Mouse (Mus musculus): ENCODE measurements around the gene Ppm1a. TPM values are rescaled to one million over a fixed set of nuclear protein-coding genes. Genes with fewer than 3 reads are reported as not detected.
A peak's percentile ranks its signal among the peaks of the same experiment; 100 is the strongest.

Ppm1a gene
- polyA plus RNA-seq, 1 experiment from 2014 or later = 64.9 TPM

DNA sequence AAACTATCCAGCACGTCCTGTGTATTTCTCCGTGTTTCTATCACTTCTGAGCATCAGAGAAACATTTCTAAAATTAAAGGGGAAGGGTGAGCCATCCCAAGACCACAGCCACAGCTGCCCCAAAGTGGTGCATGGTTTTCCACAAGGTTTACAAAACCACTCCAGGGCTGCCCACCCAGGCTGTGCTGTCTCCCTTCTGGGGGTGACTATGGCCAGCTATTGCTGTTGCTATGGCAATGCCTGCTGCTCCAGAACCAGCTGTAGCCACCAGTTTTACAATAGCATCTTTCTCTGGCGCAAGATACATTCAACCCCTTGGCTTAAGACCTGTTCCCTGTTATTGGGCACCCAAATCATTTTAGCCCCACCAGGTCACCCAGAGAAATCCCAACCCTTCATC is 54.3 kb downstream of the Ppm1a start:
- no peak for TF ChIP-seq CTCF (IDR thresholded peaks at IDR 0.05; ENCODE audit: low read depth)
- H3K27ac ChIP-seq (ENCODE audit: low read depth) = no peak overlapping the region
- H3K9me3 ChIP-seq (ENCODE audit: low read depth, low read length) = no peaks in the 10 kb centered on the region
- no peaks in the 10 kb centered on the region for H3K4me1 ChIP-seq (ENCODE audit: insufficient read depth)
- H3K27me3 ChIP-seq (ENCODE audit: insufficient read depth, low read length) = no peaks in the 10 kb centered on the region
- H3K4me3 ChIP-seq (ENCODE audit: low read depth, low read length) = no peak overlapping the region
- ATAC-seq (ENCODE audit: insufficient read depth) = no peak
- no peak overlapping the region for H3K9ac ChIP-seq
- H3K36me3 ChIP-seq (ENCODE audit: insufficient read depth) = no peaks in the 10 kb centered on the region
- H3K4me2 ChIP-seq = no peak overlapping the region
- DNase-seq = no peak
- 73% methylated on average over 3 of the region's 3 CpGs for WGBS

DNA sequence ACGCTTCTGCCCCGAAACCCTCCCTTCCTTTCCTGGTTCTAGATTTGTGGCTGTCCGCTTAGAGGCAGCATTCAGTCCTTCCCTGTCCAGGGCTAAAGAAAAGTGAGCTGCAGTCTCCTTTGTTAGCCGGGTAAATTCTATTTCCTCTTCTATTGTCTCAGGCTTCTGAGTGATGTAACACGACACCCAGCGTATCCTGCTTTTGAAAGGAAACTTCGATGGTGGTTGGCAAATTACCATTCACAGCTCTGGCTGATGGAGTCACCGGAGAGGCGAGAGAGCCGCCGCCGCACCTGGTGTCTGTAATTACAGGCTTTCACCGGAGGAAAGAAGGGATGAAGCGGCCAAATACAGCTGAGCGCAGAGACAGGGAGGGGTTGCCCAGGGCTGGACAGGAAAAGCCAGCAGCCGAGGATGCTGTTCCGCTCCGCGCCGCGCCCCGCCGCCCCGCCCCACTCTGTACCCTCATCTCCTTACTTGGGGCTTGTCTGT is 63.7 kb downstream of the Ppm1a start:
- WGBS = 3% methylated on average over 24 of the region's 24 CpGs
- DNase-seq = peak; percentile 75
- ATAC-seq (ENCODE audit: insufficient read depth) = peak; percentile 93

DNA sequence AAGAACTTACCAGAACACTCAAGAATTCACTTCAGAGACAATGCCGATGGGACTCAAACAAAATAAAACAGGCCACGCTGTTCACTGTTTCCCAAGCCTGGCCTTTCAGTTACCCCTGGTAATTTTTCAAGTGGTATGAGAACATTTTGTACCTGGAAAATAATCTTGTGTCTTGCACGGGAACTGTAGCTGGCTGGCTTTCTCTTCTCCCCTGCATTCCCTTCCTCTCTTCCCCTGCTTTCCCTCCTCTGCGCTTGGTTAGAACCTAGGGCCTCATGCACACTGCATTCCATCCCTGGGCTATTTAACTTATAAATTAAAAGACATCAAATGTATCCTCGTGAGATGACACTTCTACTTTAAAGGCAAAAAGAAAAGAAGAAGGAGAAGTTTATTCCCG is 64.3 kb downstream of the Ppm1a start:
- no peak for ATAC-seq (ENCODE audit: insufficient read depth)
- peak overlapping the region; percentile 10; the same call in 1 of the 2 replicates for H3K9ac ChIP-seq
- DNase-seq = no peak
- TF ChIP-seq CTCF (IDR thresholded peaks at IDR 0.05; ENCODE audit: low read depth) = no peak
- peak overlapping the region; percentile 71 for H3K4me2 ChIP-seq
- H3K36me3 ChIP-seq (ENCODE audit: insufficient read depth) = no peaks in the 10 kb centered on the region
- no peaks in the 10 kb centered on the region for H3K27me3 ChIP-seq (ENCODE audit: insufficient read depth, low read length)
- WGBS = 27% methylated on average over 6 of the region's 6 CpGs
- H3K4me3 ChIP-seq (ENCODE audit: low read depth, low read length) = peak overlapping the region; percentile 36
- peak overlapping the region; percentile 71; the same call in 1 of the 2 replicates for H3K27ac ChIP-seq (ENCODE audit: low read depth)
- H3K9me3 ChIP-seq (ENCODE audit: low read depth, low read length) = no peaks in the 10 kb centered on the region
- no peaks in the 10 kb centered on the region for H3K4me1 ChIP-seq (ENCODE audit: insufficient read depth)

More for the DNA sequence above, 63.7 kb downstream of the Ppm1a start:
- Histone ChIP-seq H3K36me3 (ENCODE audit: insufficient read depth) (no peaks in the 10 kb centered on the region), H3K9me3 (ENCODE audit: low read depth, low read length) (no peaks in the 10 kb centered on the region), H3K9ac (peak overlapping the region; percentile 30), H3K4me3 (ENCODE audit: low read depth, low read length) (peak overlapping the region; percentile 36), H3K27ac (ENCODE audit: low read depth) (peak overlapping the region; percentile 71), H3K27me3 (ENCODE audit: insufficient read depth, low read length) (no peaks in the 10 kb centered on the region), H3K4me2 (peak overlapping the region; percentile 71), H3K4me1 (ENCODE audit: insufficient read depth) (no peaks in the 10 kb centered on the region)
- TF ChIP-seq CTCF (IDR thresholded peaks at IDR 0.05; ENCODE audit: low read depth) = 0 out of 2 replicates have a peak, but pooled peaks have one; percentile 24

DNA sequence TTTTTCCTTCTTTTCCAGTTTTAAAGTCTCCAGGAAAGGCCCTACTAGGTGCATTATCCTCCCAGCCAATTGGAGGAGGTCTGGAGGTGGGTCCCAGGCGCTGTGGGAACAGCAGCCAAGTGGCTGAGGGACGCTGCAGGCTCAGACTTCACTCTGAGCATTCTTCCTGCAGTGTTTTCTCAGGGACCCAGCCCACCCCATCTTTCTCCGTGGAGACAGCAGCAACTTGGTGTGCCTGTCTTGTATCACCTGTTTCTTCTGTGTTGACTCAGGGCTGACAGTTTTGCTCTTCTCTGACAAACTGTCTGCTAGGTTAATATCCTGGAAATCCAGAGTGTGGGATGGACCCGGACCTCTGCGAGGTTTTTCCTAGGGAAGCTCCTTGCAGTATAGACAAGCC is 68.4 kb downstream of the Ppm1a start:
- H3K9me3 ChIP-seq (ENCODE audit: low read depth, low read length) = no peaks in the 10 kb centered on the region
- no peak for TF ChIP-seq CTCF (IDR thresholded peaks at IDR 0.05; ENCODE audit: low read depth)
- H3K4me3 ChIP-seq (ENCODE audit: low read depth, low read length) = no peak overlapping the region
- DNase-seq (no peak), ATAC-seq (ENCODE audit: insufficient read depth) (no peak)
- no peak overlapping the region for H3K27ac ChIP-seq (ENCODE audit: low read depth)
- H3K27me3 ChIP-seq (ENCODE audit: insufficient read depth, low read length) = peaks cover 3% of the 10 kb centered on the region
- no peaks in the 10 kb centered on the region for H3K36me3 ChIP-seq (ENCODE audit: insufficient read depth)
- H3K4me1 ChIP-seq (ENCODE audit: insufficient read depth) = no peaks in the 10 kb centered on the region
- no peak overlapping the region for H3K9ac ChIP-seq
- 44% methylated on average over 5 of the region's 5 CpGs for WGBS
- no peak overlapping the region for H3K4me2 ChIP-seq

DNA sequence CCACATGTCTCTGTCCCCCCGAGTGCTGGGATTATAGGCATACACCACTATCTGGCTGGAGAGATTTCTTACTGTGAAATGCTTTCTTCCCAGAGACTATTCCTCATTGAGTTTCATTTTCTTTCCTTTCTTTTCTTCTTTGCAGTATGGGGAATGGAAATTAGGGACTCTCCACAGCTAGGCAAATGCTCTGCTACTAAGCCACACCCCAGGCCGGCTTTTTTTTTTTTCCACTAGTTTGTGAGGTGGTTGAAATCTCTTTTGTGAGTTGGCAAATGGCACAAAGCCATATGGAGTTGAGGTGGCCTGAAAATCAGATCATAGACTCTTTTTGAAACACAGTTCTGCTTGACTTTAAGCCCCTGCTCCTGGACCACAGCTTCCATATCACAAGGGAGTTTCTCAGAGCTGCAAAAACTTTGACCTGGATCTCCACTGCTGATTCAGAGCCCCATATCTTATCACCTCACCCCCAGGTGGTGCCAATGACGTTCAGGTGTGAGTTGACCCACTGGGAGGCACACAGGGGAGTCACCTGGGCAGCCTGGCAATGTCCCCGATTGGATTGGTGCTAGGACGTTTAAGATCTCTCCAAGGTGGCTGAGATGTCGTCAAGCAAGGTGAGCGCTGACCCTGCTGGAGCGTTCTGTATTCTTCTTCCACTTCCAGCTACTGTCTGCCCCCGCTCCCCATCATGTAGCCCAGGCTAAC is 71.7 kb downstream of the Ppm1a start:
- Histone ChIP-seq H3K9me3 (ENCODE audit: low read depth, low read length) (no peaks in the 10 kb centered on the region), H3K27ac (ENCODE audit: low read depth) (no peak overlapping the region), H3K36me3 (ENCODE audit: insufficient read depth) (no peaks in the 10 kb centered on the region), H3K4me1 (ENCODE audit: insufficient read depth) (no peaks in the 10 kb centered on the region), H3K27me3 (ENCODE audit: insufficient read depth, low read length) (peaks cover 27% of the 10 kb centered on the region), H3K4me3 (ENCODE audit: low read depth, low read length) (no peak overlapping the region), H3K4me2 (no peak overlapping the region), H3K9ac (no peak overlapping the region)
- no peak for DNase-seq
- no peak for TF ChIP-seq CTCF (IDR thresholded peaks at IDR 0.05; ENCODE audit: low read depth)
- WGBS = 63% methylated on average over 9 of the region's 9 CpGs
- ATAC-seq (ENCODE audit: insufficient read depth) = no peak

DNA sequence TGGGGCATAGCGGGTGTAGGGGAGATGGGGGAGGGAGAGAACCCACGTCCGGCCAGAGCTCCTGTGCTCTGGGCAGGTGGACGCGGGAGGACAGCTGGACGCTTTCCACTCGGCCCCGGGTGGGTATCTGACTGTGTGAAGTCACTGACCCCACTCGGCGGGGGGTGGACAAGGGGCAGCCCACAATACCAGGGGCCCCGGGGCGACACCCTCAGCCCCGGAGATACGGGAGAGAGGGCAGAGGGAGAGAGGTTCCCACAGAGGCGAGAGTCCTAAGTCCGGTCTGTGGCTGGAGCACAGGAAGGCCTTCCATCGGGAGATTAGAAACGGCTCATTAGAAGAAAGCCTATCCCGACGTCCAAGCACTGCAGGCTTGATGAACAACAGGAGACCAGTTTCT is 72.5 kb downstream of the Ppm1a start:
- no peak for ATAC-seq (ENCODE audit: insufficient read depth)
- TF ChIP-seq CTCF (IDR thresholded peaks at IDR 0.05; ENCODE audit: low read depth) = no peak
- 60% methylated on average over 20 of the region's 20 CpGs for WGBS
- Histone ChIP-seq H3K9ac (no peak overlapping the region), H3K4me3 (ENCODE audit: low read depth, low read length) (no peak overlapping the region), H3K36me3 (ENCODE audit: insufficient read depth) (no peaks in the 10 kb centered on the region), H3K4me1 (ENCODE audit: insufficient read depth) (no peaks in the 10 kb centered on the region), H3K9me3 (ENCODE audit: low read depth, low read length) (no peaks in the 10 kb centered on the region), H3K27ac (ENCODE audit: low read depth) (no peak overlapping the region), H3K27me3 (ENCODE audit: insufficient read depth, low read length) (peaks cover 27% of the 10 kb centered on the region), H3K4me2 (no peak overlapping the region)
- no peak for DNase-seq

DNA sequence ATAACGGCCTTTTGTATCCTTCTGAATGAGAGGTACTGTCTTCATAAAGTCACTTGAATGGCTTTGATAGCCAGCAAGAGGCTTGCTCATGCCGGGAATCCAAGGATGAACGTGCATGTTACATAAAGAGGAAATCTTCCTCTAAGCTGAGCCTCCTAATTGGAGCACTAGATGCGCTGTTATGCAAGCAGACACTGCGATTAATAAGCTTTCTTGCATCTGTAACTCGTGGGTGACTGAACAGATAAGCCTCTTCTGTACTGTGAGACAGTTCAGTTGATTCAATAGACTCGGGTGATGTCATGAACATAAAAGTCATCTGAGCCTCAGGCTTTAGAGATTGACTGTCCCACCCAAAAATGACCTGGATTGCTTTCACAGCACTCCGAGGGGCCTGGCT is 73.1 kb downstream of the Ppm1a start:
- no peak for TF ChIP-seq CTCF (IDR thresholded peaks at IDR 0.05; ENCODE audit: low read depth)
- WGBS = 65% methylated on average over 8 of the region's 8 CpGs
- peaks cover 27% of the 10 kb centered on the region for H3K27me3 ChIP-seq (ENCODE audit: insufficient read depth, low read length)

More for the DNA sequence above, 73.1 kb downstream of the Ppm1a start:
- Histone ChIP-seq H3K4me3 (ENCODE audit: low read depth, low read length) (no peak overlapping the region), H3K9me3 (ENCODE audit: low read depth, low read length) (no peaks in the 10 kb centered on the region), H3K9ac (no peak overlapping the region), H3K36me3 (ENCODE audit: insufficient read depth) (no peaks in the 10 kb centered on the region), H3K4me2 (no peak overlapping the region), H3K4me1 (ENCODE audit: insufficient read depth) (no peaks in the 10 kb centered on the region), H3K27ac (ENCODE audit: low read depth) (no peak overlapping the region)
- no peak for DNase-seq
- no peak for ATAC-seq (ENCODE audit: insufficient read depth)
